Mouse (Mus musculus) hindbrain, embryonic 10.5 days (tissue): ENCODE measurements at regions not wholly inside any gene's neighbourhood (a gene's known extent, or its start where the extent isn't known, plus 50 kb on each side); places are given as distances from the start of the nearest gene placed in this dataset.

ENCODE experiments used
- DNase-seq: peaks from one replicate; pipeline ENCODE4 v3.0.0-alpha.2; 2017; ENCODE audit warnings: low spot score
- H3K27ac ChIP-seq: fragments of 300-500 bp; sonication (generic); 2 replicates; pipeline ENCODE4 v1.5.1; 2016; ENCODE audit warnings: mild to moderate bottlenecking, moderate library complexity
- H3K27me3 ChIP-seq: fragments of 300-500 bp; sonication (generic); 2 replicates; pipeline ENCODE4 v1.6.1; 2016; ENCODE audit warnings: mild to moderate bottlenecking; ENCODE audit not compliant: poor library complexity, insufficient read depth, severe bottlenecking
- H3K36me3 ChIP-seq: fragments of 300-500 bp; sonication (generic); 2 replicates; pipeline ENCODE4 v1.6.1; 2016; ENCODE audit warnings: mild to moderate bottlenecking, moderate library complexity
- H3K4me1 ChIP-seq: fragments of 300-500 bp; sonication (generic); replicated peaks from 2 replicates; pipeline ENCODE4 v1.6.1; 2016; ENCODE audit warnings: mild to moderate bottlenecking
- H3K4me3 ChIP-seq: fragments of 300-500 bp; sonication (generic); 2 replicates; pipeline ENCODE4 v1.5.1; 2016; ENCODE audit warnings: mild to moderate bottlenecking, moderate library complexity
- H3K9me3 ChIP-seq: fragments of 300-500 bp; sonication (generic); 2 replicates; pipeline ENCODE4 v1.6.1; 2016; ENCODE audit warnings: mild to moderate bottlenecking, moderate library complexity
- WGBS: fragments of 180-500 bp; shearing (Covaris S2); methylation state at CpG from one replicate; pipeline ENCODE4 v1.1.7; 2016; 5-methylcytosine and 5-hydroxymethylcytosine counted together

- Histone ChIP-seq H3K4me3 (peak overlapping the region; percentile 75), H3K9me3 (no peaks in the 10 kb centered on the region), H3K27ac (peak overlapping the region; percentile 95), H3K4me1 (peaks cover 29% of the 10 kb centered on the region), H3K36me3 (no peaks in the 10 kb centered on the region), H3K27me3 (peaks cover 44% of the 10 kb centered on the region)
- peak; percentile 100 for DNase-seq
- WGBS, result under 1% methylated on average over 58 of the region's 58 CpGs
Observed at GRCm38 (mm10) chr15:85634322-85635141, 52.3 kb upstream of the Wnt7b start.

GRCm38 (mm10) chr15:85635425-85635824 is 53.2 kb upstream of the Wnt7b start:
- DNase-seq, result no peak
- peak overlapping the region; percentile 75 for H3K4me3 ChIP-seq
- WGBS, result 94% methylated on average over 6 of the region's 6 CpGs
- H3K36me3 ChIP-seq, result no peaks in the 10 kb centered on the region
- H3K9me3 ChIP-seq, result no peaks in the 10 kb centered on the region
- H3K4me1 ChIP-seq, result peaks cover 25% of the 10 kb centered on the region
- no peak overlapping the region for H3K27ac ChIP-seq
- H3K27me3 ChIP-seq, result peaks cover 42% of the 10 kb centered on the region

GRCm38 (mm10) chr15:85639566-85639965 is 57.3 kb upstream of the Wnt7b start:
- Histone ChIP-seq H3K36me3 (no peaks in the 10 kb centered on the region), H3K27ac (no peak overlapping the region), H3K4me3 (no peak overlapping the region), H3K9me3 (no peaks in the 10 kb centered on the region), H3K4me1 (peaks cover 8% of the 10 kb centered on the region), H3K27me3 (peaks cover 70% of the 10 kb centered on the region)
- WGBS, result 69% methylated on average over 2 of the region's 2 CpGs
- DNase-seq, result no peak

- H3K4me1 ChIP-seq, result peaks cover 11% of the 10 kb centered on the region
- H3K36me3 ChIP-seq, result no peaks in the 10 kb centered on the region
- H3K27ac ChIP-seq, result no peak overlapping the region
- 78% methylated on average over 15 of the region's 15 CpGs for WGBS
- H3K9me3 ChIP-seq, result no peaks in the 10 kb centered on the region
- H3K4me3 ChIP-seq, result no peak overlapping the region
- DNase-seq, result no peak
- peaks cover 81% of the 10 kb centered on the region for H3K27me3 ChIP-seq
Observed at GRCm38 (mm10) chr15:85641120-85642080, 59.1 kb upstream of the Wnt7b start.

- Histone ChIP-seq H3K9me3 (no peaks in the 10 kb centered on the region), H3K36me3 (no peaks in the 10 kb centered on the region), H3K27ac (no peak overlapping the region; the same call in 1 of the 2 replicates), H3K4me3 (peak overlapping the region; percentile 40; the same call in 1 of the 2 replicates), H3K4me1 (peaks cover 15% of the 10 kb centered on the region), H3K27me3 (peaks cover 99% of the 10 kb centered on the region)
- DNase-seq, result no peak
- 58% methylated on average over 8 of the region's 8 CpGs for WGBS
Observed at GRCm38 (mm10) chr15:85645396-85645795, 63.1 kb upstream of the Wnt7b start.

GRCm38 (mm10) chr15:85645971-85646638 is 63.8 kb upstream of the Wnt7b start:
- 3% methylated on average over 33 of the region's 33 CpGs for WGBS
- Histone ChIP-seq H3K27me3 (peaks cover 99% of the 10 kb centered on the region), H3K4me1 (peaks cover 15% of the 10 kb centered on the region), H3K36me3 (no peaks in the 10 kb centered on the region), H3K9me3 (no peaks in the 10 kb centered on the region), H3K4me3 (peak overlapping the region; percentile 40), H3K27ac (peak overlapping the region; percentile 50; the same call in 1 of the 2 replicates)
- peak; percentile 50 for DNase-seq

- H3K27ac ChIP-seq, result peak overlapping the region; percentile 50; the same call in 1 of the 2 replicates
Observed at GRCm38 (mm10) chr15:85646639-85647277, 64.5 kb upstream of the Wnt7b start.

GRCm38 (mm10) chr15:85647593-85647992 is 65.3 kb upstream of the Wnt7b start:
- 81% methylated on average over 6 of the region's 6 CpGs for WGBS

More at GRCm38 (mm10) chr15:85646639-85647277, 64.5 kb upstream of the Wnt7b start:
- H3K27me3 ChIP-seq, result peaks cover 99% of the 10 kb centered on the region
- 29% methylated on average over 10 of the region's 10 CpGs for WGBS
- H3K4me1 ChIP-seq, result peaks cover 15% of the 10 kb centered on the region
- no peak for DNase-seq
- H3K9me3 ChIP-seq, result no peaks in the 10 kb centered on the region
- H3K4me3 ChIP-seq, result peak overlapping the region; percentile 40; the same call in 1 of the 2 replicates
- H3K36me3 ChIP-seq, result no peaks in the 10 kb centered on the region

GRCm38 (mm10) chr15:85650241-85650640 is 68.0 kb upstream of the Wnt7b start:
- no peak for DNase-seq
- Histone ChIP-seq H3K9me3 (no peaks in the 10 kb centered on the region), H3K4me3 (no peak overlapping the region), H3K27me3 (peaks cover 100% of the 10 kb centered on the region), H3K4me1 (peaks cover 22% of the 10 kb centered on the region), H3K36me3 (no peaks in the 10 kb centered on the region), H3K27ac (no peak overlapping the region)
- 76% methylated on average over 5 of the region's 5 CpGs for WGBS

More at GRCm38 (mm10) chr15:85647593-85647992, 65.3 kb upstream of the Wnt7b start:
- Histone ChIP-seq H3K27ac (no peak overlapping the region), H3K4me1 (peaks cover 15% of the 10 kb centered on the region), H3K9me3 (no peaks in the 10 kb centered on the region), H3K4me3 (no peak overlapping the region), H3K27me3 (peaks cover 99% of the 10 kb centered on the region), H3K36me3 (no peaks in the 10 kb centered on the region)
- DNase-seq, result no peak

GRCm38 (mm10) chr15:85651718-85652420 is 69.6 kb upstream of the Wnt7b start:
- Histone ChIP-seq H3K36me3 (no peaks in the 10 kb centered on the region), H3K27me3 (peaks cover 100% of the 10 kb centered on the region), H3K4me1 (peaks cover 13% of the 10 kb centered on the region), H3K4me3 (no peak overlapping the region), H3K9me3 (no peaks in the 10 kb centered on the region), H3K27ac (no peak overlapping the region)
- no peak for DNase-seq
- WGBS, result 83% methylated on average over 9 of the region's 9 CpGs

GRCm38 (mm10) chr15:85652431-85652830 is 70.2 kb upstream of the Wnt7b start:
- Histone ChIP-seq H3K4me3 (no peak overlapping the region), H3K4me1 (peaks cover 13% of the 10 kb centered on the region), H3K27me3 (peaks cover 100% of the 10 kb centered on the region), H3K9me3 (no peaks in the 10 kb centered on the region), H3K27ac (no peak overlapping the region), H3K36me3 (no peaks in the 10 kb centered on the region)
- 88% methylated on average over 5 of the region's 5 CpGs for WGBS
- no peak for DNase-seq
